Mouse (Mus musculus): ENCODE measurements around the gene Dido1.
A peak's percentile ranks its signal among the peaks of the same experiment; 100 is the strongest.
"Not testable (repeated sequence)": the region's sequence is repeated elsewhere in the genome, so short reads cannot be mapped to it uniquely, and the experiment has no call there.

The Dido1 gene

GRCm38 (mm10) chr2:180724585-180725413 lies 15.0 kb upstream of the Dido1 start, which contains the start of gene Slc17a9:
TSS of gene Slc17a9 (plus strand) at chr2:180725263.
- DNase-seq (ENCODE audit: low spot score in 2 of 2): no peak

GRCm38 (mm10) chr2:180723865-180724264 lies 14.1 kb upstream of the Dido1 start:
- no peak for DNase-seq (ENCODE audit: low spot score in 2 of 2)

DNA sequence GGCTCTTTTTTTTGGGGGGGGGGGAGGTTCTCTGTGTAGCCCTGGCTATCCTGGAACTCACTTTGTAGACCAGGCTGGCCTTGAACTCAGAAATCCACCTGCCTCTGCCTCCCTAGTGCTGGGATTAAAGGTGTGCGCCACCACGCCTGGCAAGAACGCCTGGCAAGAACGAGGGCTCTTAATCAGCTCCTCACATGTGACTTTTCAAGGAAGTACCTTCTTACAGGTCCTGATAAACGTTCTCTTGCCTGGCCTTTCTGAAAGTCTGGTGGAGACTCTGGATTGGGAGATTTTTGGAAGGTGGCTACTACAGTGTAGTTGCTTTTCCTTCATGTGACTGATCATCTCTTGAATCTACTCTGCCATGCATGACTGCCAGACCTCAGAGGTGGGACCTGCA lies 12.9 kb upstream of the Dido1 start:
- not testable (repeated sequence) for DNase-seq (ENCODE audit: low spot score in 2 of 2)

DNA sequence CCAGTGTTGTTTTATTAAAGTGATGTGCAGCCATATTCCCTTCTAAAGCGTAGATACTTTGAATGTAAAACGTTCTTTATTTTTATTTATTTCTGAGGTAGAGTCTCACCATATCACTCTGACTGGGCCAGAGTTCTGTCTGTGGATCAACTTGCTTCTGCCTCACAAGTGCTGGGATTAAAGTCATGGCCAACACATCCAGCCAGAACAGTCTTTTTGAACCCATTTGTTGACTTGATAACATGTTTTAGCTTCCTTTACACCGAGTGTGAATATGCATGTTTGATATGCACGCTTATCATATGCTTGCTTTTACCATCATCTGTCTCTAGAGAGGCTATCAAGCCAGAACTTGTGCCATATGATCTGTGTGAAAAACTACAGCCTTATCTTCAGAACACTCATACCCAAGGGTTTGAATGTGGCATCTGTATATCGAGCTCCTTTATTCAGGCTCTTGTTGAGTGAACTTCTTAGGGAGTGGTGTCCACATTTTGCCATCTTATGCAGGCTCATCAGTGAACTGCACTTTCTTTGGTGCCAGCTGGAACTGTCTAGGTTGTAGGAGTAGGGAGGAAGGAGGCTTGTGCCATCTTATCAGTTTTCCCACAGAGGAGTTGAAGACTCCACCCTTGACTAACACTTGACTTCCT lies 2.4 kb upstream of the Dido1 start:
- DNase-seq (ENCODE audit: low spot score in 2 of 2): no peak

DNA sequence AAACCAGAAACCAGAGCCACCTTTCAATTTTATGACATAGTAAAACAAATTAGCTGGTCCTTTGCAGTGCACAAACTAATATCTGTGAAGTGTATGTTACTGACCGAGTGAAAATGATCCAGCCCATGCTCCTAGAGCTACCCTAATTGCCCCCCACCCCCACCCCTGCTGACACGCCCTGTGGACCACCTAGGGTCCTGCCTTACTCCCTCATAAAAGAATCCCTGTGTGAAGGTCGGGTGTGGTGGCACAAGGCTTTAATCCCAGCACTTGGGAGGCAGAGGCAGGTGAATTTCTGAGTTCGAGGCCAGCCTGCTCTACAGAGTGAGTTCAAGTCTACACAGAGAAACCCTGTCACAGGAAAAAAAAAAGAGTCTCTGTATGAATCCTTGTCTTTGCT lies 1.7 kb upstream of the Dido1 start:
- no peak for DNase-seq (ENCODE audit: low spot score in 2 of 2)

DNA sequence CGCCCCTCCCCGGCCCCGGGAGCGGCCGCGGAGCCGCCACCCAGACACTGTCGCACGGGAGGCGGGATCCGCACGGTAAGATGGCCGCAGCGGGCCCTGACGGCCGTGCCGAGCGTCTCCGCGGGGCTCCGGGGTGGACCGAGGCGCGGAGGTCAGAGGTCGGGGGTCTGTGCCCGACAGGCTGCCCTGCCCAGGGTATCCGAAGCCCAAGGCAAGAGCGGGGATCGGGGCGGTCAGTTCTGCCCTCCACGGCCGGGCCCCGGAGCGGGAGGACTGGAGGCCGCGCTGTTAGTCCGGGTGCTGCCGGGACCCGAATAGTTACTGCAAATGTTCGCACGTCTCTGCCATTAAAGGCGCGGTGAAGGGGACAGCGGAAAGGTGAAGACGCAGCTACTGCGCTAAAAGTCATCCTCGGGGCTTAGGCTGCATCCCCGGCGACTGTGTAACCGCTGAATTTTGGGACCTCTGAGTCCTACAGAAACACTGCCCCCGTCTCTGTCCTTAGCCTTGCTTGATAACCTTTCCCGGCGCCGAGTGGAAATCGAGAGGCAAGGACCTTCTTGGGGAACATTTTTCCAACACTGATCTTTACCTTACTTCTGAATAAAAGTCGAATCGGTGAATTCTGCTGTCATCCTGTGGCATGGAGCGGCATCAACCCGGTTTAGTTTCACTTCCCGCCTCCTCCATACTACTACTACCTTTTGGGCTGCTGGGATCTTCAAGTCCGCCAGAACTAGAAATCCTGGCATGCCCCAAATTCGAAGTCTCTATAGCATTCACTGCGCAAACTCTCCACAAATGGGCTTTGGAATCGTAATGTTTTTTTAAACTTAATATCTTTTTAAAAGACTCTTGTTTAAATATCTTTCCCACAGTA lies 717 bp upstream of the Dido1 start:
- DNase-seq (ENCODE audit: low spot score in 2 of 2): no peak

DNA sequence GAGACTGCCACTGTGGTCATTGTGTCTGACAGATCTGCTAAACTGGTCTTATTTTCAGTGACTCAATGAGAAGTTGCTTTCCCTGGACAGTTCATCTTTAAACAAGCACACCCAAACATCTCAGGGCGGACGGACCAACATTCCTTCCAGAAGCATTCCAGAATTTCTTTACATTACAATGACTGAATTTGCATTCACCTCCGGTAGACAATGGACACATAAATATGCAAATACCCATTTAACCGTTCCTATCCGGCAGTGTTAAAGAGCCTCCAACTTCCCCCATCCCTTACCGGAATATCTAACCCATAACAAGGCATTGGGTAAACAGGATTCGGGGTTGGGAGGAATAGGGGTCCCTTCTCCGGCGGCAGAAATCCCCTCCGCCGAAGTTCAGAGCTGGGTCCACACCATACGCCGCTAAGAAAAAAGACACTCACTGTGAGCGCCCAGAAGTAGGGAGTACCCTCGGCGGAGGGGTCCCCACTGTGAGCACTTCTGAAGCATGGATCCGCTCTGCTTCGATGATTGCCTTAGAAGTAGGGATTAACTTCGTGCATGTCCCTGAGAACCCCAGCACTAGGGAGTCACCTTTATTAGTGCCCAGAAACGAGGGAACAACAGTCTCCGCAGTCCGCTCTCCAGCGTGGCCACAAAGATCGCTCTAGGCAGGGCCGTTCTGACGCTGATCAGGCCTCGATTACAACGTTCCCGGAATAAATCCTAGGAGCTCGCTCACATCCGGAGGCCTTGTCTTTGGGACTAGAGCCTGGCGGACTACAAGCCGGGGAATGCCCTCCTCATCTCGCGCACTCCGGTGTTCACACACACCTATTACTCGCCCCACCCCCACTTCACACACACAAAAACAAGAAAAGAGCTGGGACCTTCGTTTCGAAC lies 526 bp downstream of the Dido1 start:
- DNase-seq (ENCODE audit: low spot score in 2 of 2): no peak

GRCm38 (mm10) chr2:180705975-180706374 lies 3.8 kb downstream of the Dido1 start:
- DNase-seq (ENCODE audit: low spot score in 2 of 2): no peak

- DNase-seq (ENCODE audit: low spot score in 2 of 2): no peak
These were observed 4.7 kb downstream of the Dido1 start for GRCm38 (mm10) chr2:180705066-180705465.

- no peak for DNase-seq (ENCODE audit: low spot score in 2 of 2)
These were observed 5.2 kb downstream of the Dido1 start for GRCm38 (mm10) chr2:180704591-180704990.

DNA sequence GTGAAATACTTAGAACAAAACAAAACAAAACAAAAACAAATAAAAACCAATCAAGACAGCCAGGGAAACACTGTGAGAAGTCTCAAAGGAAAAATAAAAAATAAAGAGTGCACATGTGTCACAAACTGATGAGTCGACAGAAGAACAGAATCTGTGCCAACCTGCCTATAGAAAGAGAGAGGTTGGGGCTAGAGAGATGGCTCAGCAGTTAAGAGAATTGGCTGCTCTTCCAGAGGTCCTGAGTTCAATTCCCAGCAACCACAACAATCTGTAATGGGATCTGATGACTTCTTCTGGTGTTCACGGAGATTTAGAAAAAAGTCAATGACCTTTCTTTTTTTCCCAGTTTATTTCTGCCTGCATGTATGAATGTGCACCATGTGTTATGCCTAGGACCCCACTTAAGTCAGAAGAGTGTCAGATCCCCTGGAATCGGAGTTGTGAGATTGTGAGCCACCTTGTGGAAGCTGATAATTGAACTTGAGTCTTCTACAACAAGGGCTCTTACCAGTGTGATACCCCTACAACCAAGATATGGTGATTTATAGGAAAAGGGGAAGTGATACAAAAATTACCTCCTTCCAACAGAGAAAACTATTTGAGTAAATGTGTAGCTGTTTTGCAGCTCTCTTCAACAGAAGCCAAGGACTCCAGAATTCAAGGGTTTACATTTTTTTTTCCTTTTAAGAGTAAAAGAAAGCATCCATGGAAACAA lies 6.0 kb downstream of the Dido1 start:
- DNase-seq (ENCODE audit: low spot score in 2 of 2): no peak

DNA sequence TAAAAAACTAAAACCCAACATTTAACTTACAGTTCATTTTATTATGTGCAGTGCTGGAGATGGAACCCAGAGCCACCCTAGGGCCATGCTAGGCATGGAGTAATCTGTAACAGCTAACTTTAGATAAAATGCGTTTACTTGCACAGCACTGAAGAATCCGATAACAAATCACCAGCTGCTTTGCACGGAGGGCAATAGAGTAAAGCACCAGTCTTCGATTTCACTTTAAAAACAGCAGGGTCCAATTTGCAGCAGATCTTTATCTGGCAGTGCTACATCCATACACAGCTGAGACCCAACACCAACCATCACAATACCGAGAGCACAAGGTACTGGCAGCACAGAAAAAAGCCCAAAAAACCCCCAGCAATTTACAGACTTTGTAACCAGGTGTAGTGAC lies 6.6 kb downstream of the Dido1 start:
- DNase-seq (ENCODE audit: low spot score in 2 of 2): no peak

GRCm38 (mm10) chr2:180702701-180703149 lies 7.1 kb downstream of the Dido1 start:
- DNase-seq (ENCODE audit: low spot score in 2 of 2): no peak

DNA sequence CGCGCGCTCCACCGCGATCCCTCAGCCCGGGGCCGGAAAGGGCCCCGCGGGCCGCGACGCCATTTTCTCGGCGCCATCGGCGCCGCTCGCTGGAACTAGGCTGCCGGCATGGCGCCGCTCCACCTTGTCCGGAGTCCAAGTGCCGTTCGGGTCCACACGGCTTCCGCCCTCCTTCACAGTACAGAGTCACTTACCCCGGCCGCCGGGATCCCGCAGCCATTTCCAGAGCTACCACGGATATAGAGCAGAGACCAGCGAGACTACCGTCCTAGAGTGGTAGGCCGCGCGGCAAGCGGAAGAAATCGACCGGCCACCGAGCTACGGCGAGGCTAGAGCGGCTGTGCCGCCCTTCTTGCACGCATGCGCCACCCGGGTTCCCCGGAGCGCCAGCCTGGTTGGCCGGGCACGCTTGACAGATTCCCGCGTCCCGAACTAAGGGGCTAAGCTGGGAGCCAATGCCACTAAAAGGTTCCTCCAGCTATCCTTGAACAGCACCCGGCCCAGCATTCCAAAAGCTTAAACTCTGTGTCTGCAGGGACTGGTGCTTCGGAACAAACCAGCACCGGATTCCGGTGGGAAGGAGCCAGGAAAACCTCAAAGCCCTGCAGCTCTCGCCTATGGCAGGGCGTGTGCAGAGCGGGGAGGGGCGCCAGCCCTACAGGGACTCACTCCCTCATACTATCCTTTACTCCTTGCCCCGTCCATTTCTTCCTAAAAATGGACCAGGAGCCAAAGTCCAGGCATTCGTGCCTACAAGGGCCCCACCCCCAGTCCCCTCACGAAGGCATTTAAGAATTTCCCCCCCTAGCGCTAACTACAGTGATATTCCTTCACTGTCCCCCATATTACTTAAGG lies 7.8 kb downstream of the Dido1 start:
- peak; percentile 91 to 93 for DNase-seq (ENCODE audit: low spot score in 2 of 2)

DNA sequence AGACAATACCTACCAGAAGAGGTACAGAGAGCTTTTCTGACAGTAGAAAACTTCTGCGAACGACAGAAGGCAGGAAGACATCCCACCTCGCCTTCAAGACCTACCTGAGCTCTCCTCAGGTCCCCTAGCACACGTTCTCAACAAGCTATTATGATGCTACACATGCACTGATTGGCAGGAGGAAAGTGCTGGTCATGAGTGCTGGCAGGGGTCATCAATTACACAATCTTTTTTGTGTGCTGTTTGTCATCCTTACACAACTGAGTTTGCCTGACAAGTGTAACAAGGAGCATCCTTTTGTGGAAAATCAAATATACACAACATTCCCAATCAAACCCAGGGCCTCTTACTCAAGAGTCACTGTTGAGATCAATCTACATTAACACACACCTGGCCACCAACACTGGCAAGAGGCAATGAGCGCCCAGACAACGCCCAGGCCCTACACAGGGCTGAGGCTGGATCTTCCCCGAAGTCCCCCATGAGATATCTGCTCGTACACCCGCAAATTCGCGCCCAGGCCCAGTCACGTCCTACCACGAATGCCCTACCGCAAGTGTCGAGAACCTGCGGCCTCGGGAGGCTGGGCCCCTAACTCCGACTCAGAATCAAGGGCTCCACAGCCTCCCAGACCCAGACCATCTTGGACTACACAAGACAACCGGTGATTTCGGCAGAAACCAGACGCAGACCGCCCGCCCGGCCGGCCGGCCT lies 8.6 kb downstream of the Dido1 start:
- peak in 1 of 2 experiments; percentile 20 for DNase-seq (ENCODE audit: low spot score in 2 of 2)

DNA sequence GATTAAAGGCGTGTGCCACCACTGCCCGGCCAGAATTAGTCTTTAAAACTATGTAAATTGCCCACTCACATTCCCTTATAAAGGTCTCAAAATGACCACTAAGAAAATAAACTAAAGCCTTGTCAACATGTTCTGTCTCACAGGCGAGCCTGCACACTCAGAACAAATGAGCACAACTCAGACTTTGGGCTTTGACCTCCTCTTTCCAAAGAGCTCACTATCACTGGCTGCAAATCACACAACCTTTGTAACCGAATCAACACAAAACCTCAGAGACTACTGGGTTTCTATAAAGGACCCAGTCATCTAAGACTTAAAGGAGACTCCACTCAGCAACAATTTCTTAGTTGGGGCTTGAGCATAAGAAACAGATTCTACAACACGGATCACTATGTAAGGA lies 9.3 kb downstream of the Dido1 start:
- no peak for DNase-seq (ENCODE audit: low spot score in 2 of 2)

- no peak for DNase-seq (ENCODE audit: low spot score in 2 of 2)
These were observed 14.6 kb downstream of the Dido1 start for GRCm38 (mm10) chr2:180695176-180695575.

DNA sequence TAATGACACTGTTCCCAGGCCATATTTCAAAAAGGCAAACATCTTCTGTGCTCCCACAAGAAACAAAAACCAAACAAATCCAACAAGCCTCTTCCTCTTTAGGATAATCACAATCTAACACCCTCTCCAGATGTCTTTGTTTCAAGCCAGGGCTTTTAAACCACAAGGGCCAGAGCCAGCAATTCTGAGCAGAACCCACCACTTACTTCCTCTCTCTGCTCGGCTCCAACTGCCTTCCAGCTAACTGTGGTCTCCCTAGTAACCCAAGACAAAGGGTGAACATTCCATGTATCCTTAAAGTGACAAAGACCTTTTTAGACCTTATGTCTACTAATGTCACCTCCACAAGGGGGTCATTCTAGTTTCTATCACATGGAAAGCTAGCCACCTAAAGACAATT lies 17.2 kb downstream of the Dido1 start:
- no peak for DNase-seq (ENCODE audit: low spot score in 2 of 2)

- no peak for DNase-seq (ENCODE audit: low spot score in 2 of 2)
These were observed 20.0 kb downstream of the Dido1 start for GRCm38 (mm10) chr2:180689841-180690240.

All from frontal cortex, postnatal 36 days (tissue).